Mouse (Mus musculus): ENCODE results near the gene Pcyt1a. TPM values are rescaled to one million over a fixed set of nuclear protein-coding genes. Genes with fewer than 3 reads are reported as not detected.

The Pcyt1a gene
- total and polyA plus RNA-seq, 3 experiments = 17.0 to 25.7 (median 21.1) TPM

DNA sequence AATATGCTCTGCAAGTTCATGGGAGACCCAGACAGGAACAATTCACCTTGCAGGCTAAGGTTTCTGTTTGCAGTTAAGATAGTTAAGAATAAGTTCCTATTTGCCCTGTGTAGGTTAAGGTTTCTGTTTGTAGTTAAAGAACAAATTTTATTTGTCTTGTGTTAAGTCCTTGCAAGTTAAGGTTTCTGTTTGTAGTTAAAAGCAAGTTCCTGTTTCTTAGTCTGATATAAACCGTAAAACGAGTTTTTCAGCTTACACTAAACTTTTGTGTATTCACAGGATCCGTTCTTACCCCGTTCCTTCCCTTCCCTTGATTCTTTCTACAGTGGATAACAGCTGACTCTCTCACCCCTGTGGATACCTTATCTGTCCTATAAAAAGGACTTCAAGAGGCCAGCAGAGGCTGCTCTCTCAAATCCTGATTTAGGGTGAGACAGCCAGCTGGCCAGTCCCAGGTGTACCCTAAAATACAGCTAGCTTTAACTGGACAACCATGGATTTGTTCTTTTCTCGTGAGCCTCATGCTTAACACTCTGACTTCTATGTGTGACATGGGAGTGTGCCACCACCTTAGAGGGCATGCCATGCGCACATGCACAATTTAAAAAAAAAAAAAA lies 92.0 kb downstream of the Pcyt1a start:
- Histone ChIP-seq H3K79me2 (replicated peaks; ENCODE audit: control insufficient read depth, extremely low read depth, insufficient read depth, poor library complexity, severe bottlenecking) (no peaks in the 10 kb centered on the region), H3K4me3 (replicated peaks in 1 of 3; ENCODE audit: low read depth in 2 of 3, low read length in 2 of 3, poor library complexity in 1 of 3) (no peak overlapping the region), H3K9ac (ENCODE audit: insufficient read depth, low read depth) (no peak overlapping the region), H3K4me1 (ENCODE audit: control insufficient read depth in 1 of 2, insufficient read depth in 2 of 2) (peaks cover 5 to 31% of the 10 kb centered on the region in 2 experiments; a peak in 3 of 4 replicates), H3K27me3 (replicated peaks) (no peaks in the 10 kb centered on the region), H3K4me2 (ENCODE audit: insufficient read depth, low read depth, poor library complexity, severe bottlenecking) (no peak overlapping the region), H3K36me3 (replicated peaks in 1 of 2; ENCODE audit: control insufficient read depth in 1 of 2, insufficient read depth in 1 of 2, low read length in 1 of 2) (no peaks in the 10 kb centered on the region), H3K27ac (ENCODE audit: insufficient read depth, low read depth) (no peak overlapping the region), H3K9me3 (replicated peaks; ENCODE audit: low read length) (no peaks in the 10 kb centered on the region)
- in situ Hi-C loops (cut with MboI; ENCODE audit: low pct_ligation_motif_present, low pct_unique_long_range_greater_than_20kb, low sequenced_read_pairs) = no loop called here
- dilution Hi-C loops (cut with MboI; ENCODE audit: extremely low pct_ligation_motif_present, extremely low pct_unique_long_range_greater_than_20kb, low sequenced_read_pairs) = no loop called here
- TF ChIP-seq ZNF384 (IDR thresholded peaks at IDR 0.05; ENCODE audit: low read depth, low read length) = no peak
- TF ChIP-seq USF2 (conservative IDR thresholded peaks at IDR 0.05; ENCODE audit: low read depth, low read length) = no peak
- TF ChIP-seq RAD21 (IDR thresholded peaks at IDR 0.05; ENCODE audit: low read depth, low read length) = no peak
- no peak for TF ChIP-seq ETS1 (conservative IDR thresholded peaks at IDR 0.05; ENCODE audit: low read depth, low read length)
- TF ChIP-seq CTCF (conservative IDR thresholded peaks at IDR 0.05 in 1 of 2, IDR thresholded peaks at IDR 0.05 in 1 of 2; ENCODE audit: low read depth in 2 of 2, low read length in 2 of 2) = no peak
- TF ChIP-seq JUN (IDR thresholded peaks at IDR 0.05; ENCODE audit: insufficient read depth, low read depth, low read length) = no peak
- TF ChIP-seq CHD1 (IDR thresholded peaks at IDR 0.05; ENCODE audit: low read depth, low read length) = no peak
- no peak for TF ChIP-seq JUND (conservative IDR thresholded peaks at IDR 0.05; ENCODE audit: low read depth, low read length)
- no peak for TF ChIP-seq ZC3H11A (IDR thresholded peaks at IDR 0.05; ENCODE audit: low read depth, low read length)
- no peak for TF ChIP-seq MAZ (IDR thresholded peaks at IDR 0.05; ENCODE audit: low read depth, low read length)
- TF ChIP-seq SMC3 (IDR thresholded peaks at IDR 0.05; ENCODE audit: low read depth, low read length) = no peak
- no peak for TF ChIP-seq NELFE (IDR thresholded peaks at IDR 0.05; ENCODE audit: low read depth, low read length)
- no peak for TF ChIP-seq IRF4 (IDR thresholded peaks at IDR 0.05; ENCODE audit: low read depth, low read length)
- no peak for TF ChIP-seq ZMIZ1 (IDR thresholded peaks at IDR 0.05; ENCODE audit: low read depth, low read length)
- DNase-seq (ENCODE audit: extremely low read depth) = no peak

DNA sequence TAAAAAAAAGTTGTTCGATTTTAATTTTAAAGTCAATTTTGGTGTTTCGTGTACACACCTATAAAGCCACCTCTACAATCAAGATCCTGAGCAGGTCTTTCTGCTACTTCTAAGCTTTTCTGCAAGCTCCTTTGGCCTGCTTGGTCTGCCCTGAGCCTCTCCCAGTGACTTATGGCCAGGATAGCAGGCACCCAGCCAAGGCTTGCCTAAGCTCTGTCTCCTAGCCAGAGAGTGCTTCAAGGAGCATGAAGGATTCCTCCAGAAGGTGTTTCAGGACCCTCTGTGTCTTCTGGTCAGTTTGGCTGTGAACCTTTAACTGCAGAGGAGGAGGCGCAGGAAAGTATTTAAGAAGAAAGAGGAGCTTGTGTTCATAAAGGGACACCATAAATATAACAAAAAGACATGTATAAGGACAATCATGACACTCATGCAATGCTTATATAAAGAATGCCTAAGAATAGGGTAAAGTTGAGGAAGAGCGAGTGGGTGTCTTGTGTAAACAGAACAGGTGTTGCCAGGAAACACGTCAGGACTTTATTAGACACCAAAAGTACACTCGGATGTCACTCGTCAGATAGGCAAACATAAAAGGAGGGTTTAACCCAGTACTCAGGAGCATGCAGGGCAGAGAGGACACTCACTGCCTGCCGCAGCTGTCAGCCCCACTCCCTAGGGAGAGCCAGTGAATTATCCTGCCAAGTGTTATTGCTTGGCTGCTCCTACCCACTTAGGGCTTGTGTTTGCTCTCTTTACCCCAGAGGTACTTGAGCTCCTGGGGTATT lies 92.9 kb downstream of the Pcyt1a start:
- H3K4me2 ChIP-seq (ENCODE audit: insufficient read depth, low read depth, poor library complexity, severe bottlenecking) = no peak overlapping the region
- H3K36me3 ChIP-seq (replicated peaks in 1 of 2; ENCODE audit: control insufficient read depth in 1 of 2, insufficient read depth in 1 of 2, low read length in 1 of 2) = no peaks in the 10 kb centered on the region
- DNase-seq (ENCODE audit: extremely low read depth) = no peak
- dilution Hi-C loops (cut with MboI; ENCODE audit: extremely low pct_ligation_motif_present, extremely low pct_unique_long_range_greater_than_20kb, low sequenced_read_pairs) = no loop called here
- H3K9ac ChIP-seq (ENCODE audit: insufficient read depth, low read depth) = no peak overlapping the region
- TF ChIP-seq CHD1 (IDR thresholded peaks at IDR 0.05; ENCODE audit: low read depth, low read length) = no peak
- no peak for TF ChIP-seq ELF1 (IDR thresholded peaks at IDR 0.05; ENCODE audit: low read depth, low read length)
- TF ChIP-seq ZNF384 (IDR thresholded peaks at IDR 0.05; ENCODE audit: low read depth, low read length) = no peak
- TF ChIP-seq IRF4 (IDR thresholded peaks at IDR 0.05; ENCODE audit: low read depth, low read length) = no peak
- no peak for TF ChIP-seq MXI1 (IDR thresholded peaks at IDR 0.05; ENCODE audit: low read depth, low read length)
- no peak for TF ChIP-seq PAX5 (IDR thresholded peaks at IDR 0.05; ENCODE audit: low read length)
- TF ChIP-seq ZMIZ1 (IDR thresholded peaks at IDR 0.05; ENCODE audit: low read depth, low read length) = no peak
- no peak for TF ChIP-seq GABPA (IDR thresholded peaks at IDR 0.05; ENCODE audit: insufficient replicate concordance, low read depth, low read length)
- TF ChIP-seq RAD21 (IDR thresholded peaks at IDR 0.05; ENCODE audit: low read depth, low read length) = no peak
- no peak for TF ChIP-seq MAFK (IDR thresholded peaks at IDR 0.05; ENCODE audit: insufficient replicate concordance, low read length)
- TF ChIP-seq TCF12 (IDR thresholded peaks at IDR 0.05; ENCODE audit: low read depth, low read length) = no peak
- no peak for TF ChIP-seq JUND (conservative IDR thresholded peaks at IDR 0.05; ENCODE audit: low read depth, low read length)
- no peak for TF ChIP-seq POLR2AphosphoS2 (IDR thresholded peaks at IDR 0.05; ENCODE audit: low read depth, low read length)
- no peak for TF ChIP-seq ZC3H11A (IDR thresholded peaks at IDR 0.05; ENCODE audit: low read depth, low read length)
- H3K4me1 ChIP-seq (ENCODE audit: control insufficient read depth in 1 of 2, insufficient read depth in 2 of 2) = peaks cover 5 to 31% of the 10 kb centered on the region in 2 experiments; a peak in 3 of 4 replicates
- H3K27ac ChIP-seq (ENCODE audit: insufficient read depth, low read depth) = no peak overlapping the region
- in situ Hi-C loops (cut with MboI; ENCODE audit: low pct_ligation_motif_present, low pct_unique_long_range_greater_than_20kb, low sequenced_read_pairs) = no loop called here
- no peak overlapping the region for H3K4me3 ChIP-seq (replicated peaks in 1 of 3; ENCODE audit: low read depth in 2 of 3, low read length in 2 of 3, poor library complexity in 1 of 3)
- H3K9me3 ChIP-seq (replicated peaks; ENCODE audit: low read length) = no peaks in the 10 kb centered on the region
- no peaks in the 10 kb centered on the region for H3K27me3 ChIP-seq (replicated peaks)
- H3K79me2 ChIP-seq (replicated peaks; ENCODE audit: control insufficient read depth, extremely low read depth, insufficient read depth, poor library complexity, severe bottlenecking) = no peaks in the 10 kb centered on the region
